ENCODE assay signal across 9 mouse cellular contexts in the genomic region with DNA sequence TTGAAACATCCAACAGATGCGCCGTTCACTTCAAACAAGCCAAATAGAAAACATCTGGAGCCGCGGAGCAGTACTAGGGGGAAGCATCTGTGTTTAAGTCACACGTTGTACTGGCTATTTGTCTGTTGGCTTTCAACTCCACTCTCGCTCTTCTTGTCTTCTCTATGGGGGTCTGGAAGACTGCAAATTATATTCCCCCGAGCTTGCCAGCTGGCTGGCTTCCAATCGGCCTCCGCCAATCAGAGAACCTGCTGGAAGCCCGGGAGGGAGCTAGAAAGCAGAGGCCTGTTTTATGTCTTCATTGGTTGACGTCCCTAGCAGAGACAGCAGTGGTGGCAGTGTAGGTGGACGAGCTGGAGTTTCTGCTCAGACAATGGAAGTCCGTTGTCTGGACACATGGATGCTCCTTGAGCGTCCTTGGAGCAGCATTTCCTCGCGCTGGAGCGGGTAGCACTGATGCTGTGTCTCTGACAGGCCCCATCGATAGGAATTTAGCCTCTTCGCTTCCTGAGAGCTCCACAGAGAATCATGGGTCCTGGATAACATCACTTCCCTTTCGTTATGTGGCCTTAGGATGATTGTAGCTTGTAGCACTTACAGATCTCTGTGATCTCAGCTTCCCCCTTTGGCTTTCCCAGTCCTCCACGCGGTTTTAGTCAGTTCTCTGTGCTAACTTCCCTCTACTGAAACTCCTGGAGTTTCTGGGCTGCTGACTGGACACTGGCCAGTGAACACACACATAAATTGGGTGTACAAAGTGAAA.
A peak's percentile ranks its signal among the peaks of the same experiment; 100 is the strongest.
DNase-seq lines count a peak whose midpoint lies in the region; ATAC-seq and TF ChIP-seq lines count a peak whose summit lies in the region.
"Had no signal": no experiment of that assay in that cellular context is flagged by ENCODE, and none has a peak within 500 bp of the region (broad histone marks: within the 10 kb centered on the region; RNA-seq: fewer than 3 reads in every experiment).

No protein-coding gene starts in this region.

- TF ChIP-seq CTCF in MEL (IDR thresholded peaks at IDR 0.05 in 2 of 3, conservative IDR thresholded peaks at IDR 0.05 in 1 of 3; ENCODE audit: control insufficient read depth in 1 of 3, insufficient read depth in 1 of 3, low read depth in 2 of 3, low read length in 3 of 3, poor library complexity in 1 of 3, severe bottlenecking in 1 of 3) = no peak

- no peak for TF ChIP-seq POLR2A in MEL (IDR thresholded peaks at IDR 0.05; ENCODE audit: control insufficient read depth in 1 of 2, insufficient read depth in 1 of 2, low read depth in 1 of 2, low read length in 2 of 2, poor library complexity in 1 of 2)

- no peak; the same call in 1 of the 2 replicates for ATAC-seq in forebrain, embryonic 12.5 days (ENCODE audit: low FRiP score)
- ATAC-seq in activated CD4-positive, CD25-positive, alpha-beta regulatory T cell, adult 4 months = no peak

- no peak overlapping the region for H3K4me3 ChIP-seq in forebrain, embryonic 10.5 days
- no peak overlapping the region for H3K4me3 ChIP-seq in forebrain, embryonic 12.5 days (replicated peaks)
- peak overlapping the region in 1 of 2 experiments; percentile 29; a peak in 1 of 4 replicates for H3K4me3 ChIP-seq in MEL (ENCODE audit: control insufficient read depth in 1 of 2, insufficient read depth in 1 of 2, low read depth in 2 of 2, low read length in 2 of 2)
- H3K4me3 ChIP-seq in macrophage (ENCODE audit: inconsistent target) = no peak overlapping the region
- H3K4me3 ChIP-seq: erythroblast, embryonic 14.5 days had no signal

- peaks cover 15% of the 10 kb centered on the region for H3K4me1 ChIP-seq in forebrain, embryonic 10.5 days
- H3K4me1 ChIP-seq in forebrain, embryonic 12.5 days = no peaks in the 10 kb centered on the region
- peaks cover 0 to 6% of the 10 kb centered on the region in 2 experiments; a peak in 1 of 4 replicates for H3K4me1 ChIP-seq in MEL (ENCODE audit: control insufficient read depth in 1 of 2, insufficient read depth in 2 of 2, low read length in 2 of 2)

- TF ChIP-seq EP300 in MEL (IDR thresholded peaks at IDR 0.05; ENCODE audit: low read depth in 1 of 2, low read length in 2 of 2) = no peak

- no peaks in the 10 kb centered on the region for H3K36me3 ChIP-seq in forebrain, embryonic 10.5 days (replicated peaks)
- no peaks in the 10 kb centered on the region for H3K36me3 ChIP-seq in forebrain, embryonic 12.5 days (replicated peaks)
- H3K36me3 ChIP-seq in MEL (ENCODE audit: control insufficient read depth in 1 of 2, insufficient read depth in 2 of 2, low read length in 2 of 2) (peaks cover 0 to 7% of the 10 kb centered on the region in 2 experiments; a peak in 2 of 4 replicates), macrophage (ENCODE audit: inconsistent target) (no peaks in the 10 kb centered on the region)

- H3K9ac ChIP-seq in forebrain, embryonic 12.5 days = no peak overlapping the region
- no peak overlapping the region for H3K9ac ChIP-seq in MEL (ENCODE audit: control insufficient read depth, low read depth, low read length, poor library complexity, severe bottlenecking)

- H3K27ac ChIP-seq in forebrain, embryonic 10.5 days = peak overlapping the region; percentile 40; the same call in 1 of the 2 replicates
- H3K27ac ChIP-seq in forebrain, embryonic 12.5 days = no peak overlapping the region
- no peak overlapping the region for H3K27ac ChIP-seq in MEL (ENCODE audit: control insufficient read depth, low read depth, low read length)
- peak overlapping the region; percentile 99 for H3K27ac ChIP-seq in macrophage

- no peaks in the 10 kb centered on the region for H3K79me2 ChIP-seq in MEL (ENCODE audit: control insufficient read depth, insufficient read depth, low read length, poor library complexity)
- H3K79me2 ChIP-seq in macrophage (ENCODE audit: inconsistent target) = peaks cover 8% of the 10 kb centered on the region; the same call in 1 of the 2 replicates

- no peak for DNase-seq in forebrain, embryonic 10.5 days (ENCODE audit: extremely low spot score, low spot score)
- peak; percentile 26 for DNase-seq in MEL (ENCODE audit: low read depth, low spot score)
- peak; percentile 59 for DNase-seq in embryo, embryonic 11 days
- DNase-seq in heart, adult 8-10 months (ENCODE audit: low spot score) = peak; percentile 74
- peak; percentile 78 for DNase-seq in kidney, postnatal 10 days

- H3K4me2 ChIP-seq in forebrain, embryonic 12.5 days = no peak overlapping the region

- no peaks in the 10 kb centered on the region for H3K9me3 ChIP-seq in forebrain, embryonic 10.5 days
- no peaks in the 10 kb centered on the region for H3K9me3 ChIP-seq in forebrain, embryonic 12.5 days
- no peaks in the 10 kb centered on the region for H3K9me3 ChIP-seq in MEL (replicated peaks; ENCODE audit: insufficient read depth, low read length)

- 86% methylated on average over 22 of the region's 22 CpGs for WGBS in forebrain, embryonic 10.5 days
- WGBS in forebrain, embryonic 12.5 days = 75% methylated on average over 22 of the region's 22 CpGs
- WGBS in macrophage (ENCODE audit: missing documents) = 72% methylated on average over 22 of the region's 22 CpGs

- H3K27me3 ChIP-seq in forebrain, embryonic 10.5 days (ENCODE audit: poor library complexity, severe bottlenecking) = no peaks in the 10 kb centered on the region
- peaks cover 12% of the 10 kb centered on the region; the same call in 1 of the 2 replicates for H3K27me3 ChIP-seq in forebrain, embryonic 12.5 days
- H3K27me3 ChIP-seq in MEL (ENCODE audit: control insufficient read depth in 1 of 2, insufficient read depth in 2 of 2, low read length in 2 of 2) = no peaks in the 10 kb centered on the region

- TF ChIP-seq RAD21 in MEL (IDR thresholded peaks at IDR 0.05; ENCODE audit: low read depth, low read length) = no peak

TF ChIP-seq in MEL, 35 proteins besides CTCF, POLR2A, EP300 and RAD21:
- TF ChIP-seq BHLHE40 (IDR thresholded peaks at IDR 0.05; ENCODE audit: borderline replicate concordance, low read depth, low read length) = no peak
- TF ChIP-seq CHD1 (IDR thresholded peaks at IDR 0.05; ENCODE audit: low read depth, low read length) = no peak
- TF ChIP-seq ZNF384 (IDR thresholded peaks at IDR 0.05; ENCODE audit: low read depth, low read length) = no peak

Comparison
In these comparisons a context has a peak if more than half of its experiments do, and no peak if none do; other contexts are left out.
1. H3K27ac ChIP-seq: peak in forebrain, embryonic 10.5 days (single experiment) and macrophage (single experiment); none in forebrain, embryonic 12.5 days (single experiment) and MEL (single experiment).